Mouse (Mus musculus) liver, adult 2 months (tissue): ENCODE data around the gene Nfyb. TPM values are rescaled to one million over a fixed set of nuclear protein-coding genes. Genes with fewer than 3 reads are reported as not detected.
A peak's percentile ranks its signal among the peaks of the same experiment; 100 is the strongest.

ENCODE experiments used
- DNase-seq: peaks from one replicate; pipeline ENCODE4 v3.0.0-alpha.2; 2011; ENCODE audit warnings: low read depth, low spot score; ENCODE audit errors: extremely low read depth
- H3K27ac ChIP-seq: fragments of 200-500 bp; replicated peaks from 2 replicates; pipeline ENCODE4 v1.5.1; 2012; ENCODE audit warnings: low read depth, mild to moderate bottlenecking, control low read depth, inconsistent platforms, low read length; ENCODE audit not compliant: insufficient read depth
- H3K27me3 ChIP-seq: fragments of 200-500 bp; 2 replicates; pipeline ENCODE4 v1.6.1; 2012; ENCODE audit warnings: mild to moderate bottlenecking, moderate library complexity, low read length, inconsistent platforms; ENCODE audit not compliant: control insufficient read depth, insufficient read depth
- H3K36me3 ChIP-seq: fragments of 200-500 bp; 2 replicates; pipeline ENCODE4 v1.6.1; 2012; ENCODE audit warnings: low read length, inconsistent platforms; ENCODE audit not compliant: control insufficient read depth, insufficient read depth
- H3K4me1 ChIP-seq: fragments of 200-500 bp; 2 replicates; pipeline ENCODE4 v1.6.1; 2011; ENCODE audit warnings: low read length; ENCODE audit not compliant: control insufficient read depth, insufficient read depth
- H3K4me3 ChIP-seq: fragments of 200-500 bp; 2 replicates; pipeline ENCODE4 v1.5.1; 2011; ENCODE audit warnings: low read depth, mild to moderate bottlenecking, control low read depth, low read length, moderate library complexity; ENCODE audit not compliant: insufficient read depth
- H3K79me2 ChIP-seq: fragments of 200-500 bp; 2 replicates; pipeline ENCODE4 v1.6.1; 2012; ENCODE audit warnings: inconsistent platforms, mild to moderate bottlenecking, low read length, moderate library complexity; ENCODE audit not compliant: control insufficient read depth, insufficient read depth
- H3K9ac ChIP-seq: fragments of 200-500 bp; 2 replicates; pipeline ENCODE4 v1.6.1; 2012; ENCODE audit warnings: low read depth, mild to moderate bottlenecking, control low read depth, inconsistent platforms, low read length
- CTCF ChIP-seq: fragments of 200-500 bp; IDR thresholded peaks from 2 replicates; pipeline ENCODE4 v1.5.1; 2011; ENCODE audit warnings: low read depth, low read length, control low read depth
- POLR2A ChIP-seq: fragments of 200-500 bp; IDR thresholded peaks from 2 replicates; pipeline ENCODE4 v1.6.1; 2011; ENCODE audit warnings: low read length, control low read depth; ENCODE audit not compliant: insufficient read depth; ENCODE audit errors: extremely low read depth
- WGBS: fragments of 180-500 bp; shearing (Covaris S2); methylation state at CpG from one replicate; pipeline ENCODE4 v1.1.7; 2018; 5-methylcytosine and 5-hydroxymethylcytosine counted together
- polyA plus RNA-seq: library from polyadenylated mRNA; depleted of rRNA; stranded (reverse); fragments of >200 nt; gene quantifications from 2 replicates; pipeline ENCODE4 v1.2.3, GENCODE M21; 2012
- total RNA-seq: library from RNA; depleted of rRNA; stranded (reverse); fragments of >200 nt; gene quantifications from 2 replicates; pipeline ENCODE4 v1.2.3, GENCODE M21; 2014

Nfyb gene
- total and polyA plus RNA-seq, 2 experiments, result 29.0 to 30.8 TPM

DNA sequence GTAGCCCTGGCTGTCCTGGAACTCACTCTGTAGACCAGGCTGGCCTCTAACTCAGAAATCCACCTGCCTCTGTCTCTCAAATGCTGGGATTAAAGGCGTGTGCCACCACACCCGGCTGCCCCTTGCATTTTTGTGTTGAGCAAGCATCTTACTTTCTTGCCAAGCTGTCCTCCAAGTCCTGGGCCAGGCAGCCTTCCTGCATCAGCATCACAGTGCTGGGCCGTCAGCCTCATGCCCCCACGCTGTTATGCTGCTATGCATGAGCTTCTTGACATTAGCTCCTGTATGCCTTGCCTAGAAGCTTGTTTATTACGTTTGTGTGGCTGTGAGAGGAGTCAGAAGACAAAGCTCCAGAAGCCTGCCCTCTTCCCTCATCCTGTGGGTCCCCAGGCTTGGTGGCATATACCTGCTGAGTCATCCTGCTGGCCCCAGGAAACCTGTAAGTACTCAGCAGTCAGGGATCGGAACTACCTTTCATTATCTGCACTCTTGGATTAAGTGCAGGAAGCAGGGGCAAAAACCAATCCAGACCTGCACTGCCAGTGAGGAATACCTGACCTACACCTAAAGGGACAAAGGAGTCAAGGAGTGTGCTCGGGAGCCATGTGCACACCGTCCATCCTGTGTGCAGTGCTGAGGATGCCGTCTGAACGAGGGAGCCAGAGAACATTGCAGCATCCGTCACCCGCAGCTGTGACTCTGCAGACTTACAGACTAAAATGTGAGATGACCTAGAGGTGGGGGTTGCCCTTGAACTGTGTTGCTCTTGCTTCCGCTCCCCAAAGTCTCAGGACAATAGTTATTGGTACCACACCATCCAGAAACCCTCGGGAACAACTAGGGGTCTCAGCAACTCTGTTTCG lies 16.7 kb downstream of the Nfyb start:
- no peak for TF ChIP-seq POLR2A
- TF ChIP-seq CTCF, result no peak
- H3K27ac ChIP-seq, result no peak overlapping the region
- H3K79me2 ChIP-seq, result peaks cover 3% of the 10 kb centered on the region; the same call in 1 of the 2 replicates
- peaks cover 5% of the 10 kb centered on the region; the same call in 1 of the 2 replicates for H3K4me1 ChIP-seq
- no peak overlapping the region for H3K4me3 ChIP-seq
- H3K9ac ChIP-seq, result no peak overlapping the region
- peaks cover 43% of the 10 kb centered on the region for H3K36me3 ChIP-seq
- WGBS, result 85% methylated on average over 15 of the region's 15 CpGs
- no peaks in the 10 kb centered on the region for H3K27me3 ChIP-seq
- no peak for DNase-seq

DNA sequence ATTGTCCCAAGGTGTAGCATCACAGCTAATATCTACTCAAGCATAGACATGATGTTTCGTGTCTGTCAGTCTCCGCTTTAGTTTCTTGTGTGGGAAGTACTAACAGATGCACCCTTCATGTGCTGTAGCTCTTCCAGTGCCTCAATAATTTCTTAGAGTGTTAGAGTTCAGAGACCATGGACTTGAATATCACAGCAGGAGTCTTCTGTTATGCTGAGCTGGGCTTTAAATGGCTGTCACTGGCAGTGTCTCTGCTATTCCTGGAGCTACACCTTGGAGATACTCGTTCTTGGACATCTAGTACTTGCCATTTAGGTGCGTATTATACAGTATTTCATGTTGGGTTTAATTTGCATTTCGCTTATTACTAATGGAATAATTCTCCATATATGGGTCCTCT lies 18.6 kb downstream of the Nfyb start:
- H3K27me3 ChIP-seq, result no peaks in the 10 kb centered on the region

GRCm38 (mm10) chr10:82744296-82744695 lies 19.6 kb downstream of the Nfyb start:
- H3K36me3 ChIP-seq, result peaks cover 23% of the 10 kb centered on the region
- TF ChIP-seq POLR2A, result no peak
- no peak for TF ChIP-seq CTCF
- H3K4me3 ChIP-seq, result no peak overlapping the region
- H3K27ac ChIP-seq, result no peak overlapping the region
- no peak for DNase-seq
- no peaks in the 10 kb centered on the region for H3K27me3 ChIP-seq
- H3K79me2 ChIP-seq, result peaks cover under 1% of the 10 kb centered on the region; the same call in 1 of the 2 replicates
- H3K9ac ChIP-seq, result no peak overlapping the region
- peaks cover 17% of the 10 kb centered on the region for H3K4me1 ChIP-seq
- 95% methylated on average over 6 of the region's 6 CpGs for WGBS

More for the DNA sequence above, 18.6 kb downstream of the Nfyb start:
- no peak for DNase-seq
- Histone ChIP-seq H3K36me3 (peaks cover 25% of the 10 kb centered on the region), H3K4me3 (no peak overlapping the region), H3K27ac (no peak overlapping the region), H3K9ac (no peak overlapping the region), H3K79me2 (peaks cover 3% of the 10 kb centered on the region; the same call in 1 of the 2 replicates), H3K4me1 (peaks cover 15% of the 10 kb centered on the region)
- TF ChIP-seq POLR2A (no peak), CTCF (no peak)
- 97% methylated on average over 5 of the region's 5 CpGs for WGBS

- no peaks in the 10 kb centered on the region for H3K27me3 ChIP-seq
- peaks cover 24% of the 10 kb centered on the region for H3K36me3 ChIP-seq
- H3K4me3 ChIP-seq, result no peak overlapping the region
- no peak overlapping the region for H3K9ac ChIP-seq
- H3K4me1 ChIP-seq, result peaks cover 17% of the 10 kb centered on the region
- H3K27ac ChIP-seq, result peak overlapping the region; percentile 50; the same call in 1 of the 2 replicates
- DNase-seq, result no peak
- H3K79me2 ChIP-seq, result no peaks in the 10 kb centered on the region; the same call in 1 of the 2 replicates
- WGBS, result 20% methylated on average over 1 of the region's 1 CpGs
- TF ChIP-seq POLR2A (no peak), CTCF (no peak)
Measured at GRCm38 (mm10) chr10:82742578-82742977, 21.4 kb downstream of the Nfyb start.

GRCm38 (mm10) chr10:82741876-82742275 lies 22.1 kb downstream of the Nfyb start:
- no peak for TF ChIP-seq CTCF
- TF ChIP-seq POLR2A, result no peak
- H3K4me1 ChIP-seq, result peaks cover 14% of the 10 kb centered on the region
- peaks cover 26% of the 10 kb centered on the region for H3K36me3 ChIP-seq
- WGBS, result 35% methylated on average over 4 of the region's 4 CpGs
- H3K4me3 ChIP-seq, result no peak overlapping the region
- no peaks in the 10 kb centered on the region; the same call in 1 of the 2 replicates for H3K79me2 ChIP-seq
- no peak overlapping the region for H3K9ac ChIP-seq
- H3K27me3 ChIP-seq, result no peaks in the 10 kb centered on the region
- peak; percentile 83 for DNase-seq
- H3K27ac ChIP-seq, result peak overlapping the region; percentile 50
